Mouse (Mus musculus) C2C12 (cell line): Measurements from ENCODE around the gene Tnip1. TPM values are rescaled to one million over a fixed set of nuclear protein-coding genes. Genes with fewer than 3 reads are reported as not detected.

Source experiments
- H3K27me3 ChIP-seq: one replicate; pipeline ENCODE4 v1.6.1; 2011; ENCODE audit not compliant: control insufficient read depth, insufficient read depth, insufficient read length
- H3K36me3 ChIP-seq: one replicate; pipeline ENCODE4 v1.6.1; 2011; ENCODE audit not compliant: control insufficient read depth, insufficient read depth
- H3K4me3 ChIP-seq: one replicate; pipeline ENCODE4 v1.5.1; 2011; ENCODE audit warnings: mild to moderate bottlenecking, control low read depth; ENCODE audit not compliant: poor library complexity, insufficient read depth, severe bottlenecking
- H3K79me2 ChIP-seq: one replicate; pipeline ENCODE4 v1.6.1; 2011; ENCODE audit not compliant: control insufficient read depth, insufficient read depth
- H3K79me3 ChIP-seq: one replicate; pipeline ENCODE4 v1.6.1; 2011; ENCODE audit warnings: low read depth, control low read depth
- H3ac ChIP-seq: one replicate; pipeline ENCODE3; 2011; ENCODE audit warnings: low read depth; ENCODE audit not compliant: control insufficient read depth, insufficient read length
- CEBPB ChIP-seq: IDR thresholded peaks from one replicate; pipeline ENCODE4 v1.6.1; 2011; ENCODE audit warnings: low read depth, mild to moderate bottlenecking, control low read depth, moderate library complexity
- CTCF ChIP-seq: IDR thresholded peaks from one replicate; pipeline ENCODE4 v1.5.1; 2011; ENCODE audit not compliant: control insufficient read depth, insufficient read depth, insufficient read length
- FOSL1 ChIP-seq: IDR thresholded peaks from one replicate; pipeline ENCODE4 v1.8.0; 2011; ENCODE audit warnings: mild to moderate bottlenecking, low read length; ENCODE audit not compliant: poor library complexity, insufficient read depth, severe bottlenecking
- MAX ChIP-seq: IDR thresholded peaks from one replicate; pipeline ENCODE4 v1.6.1; 2011; ENCODE audit warnings: mild to moderate bottlenecking, control low read depth
- MYOD1 ChIP-seq: IDR thresholded peaks from one replicate; pipeline ENCODE4 v1.6.1; 2011; ENCODE audit warnings: low read depth; ENCODE audit not compliant: control insufficient read depth, insufficient read length
- MYOG ChIP-seq: IDR thresholded peaks from one replicate; pipeline ENCODE4 v1.6.1; 2011; ENCODE audit not compliant: control insufficient read depth, insufficient read length; ENCODE audit errors: extremely low read depth
- USF1 ChIP-seq: IDR thresholded peaks from one replicate; pipeline ENCODE4 v1.6.1; 2011; ENCODE audit warnings: low read depth, mild to moderate bottlenecking, control low read depth, moderate library complexity
- polyA plus RNA-seq: library from polyadenylated mRNA; unstranded; fragments of >200 nt; fragmentation: generic; extraction: Trizol; gene quantifications from one replicate; pipeline ENCODE4 v1.2.1, GENCODE M21; 2012; ENCODE audit warnings: missing spikeins

The Tnip1 gene
- polyA plus RNA-seq, 1 experiment, result 18.8 TPM

- TF ChIP-seq CEBPB, result no peak
- no peak for TF ChIP-seq MAX
- no peak for TF ChIP-seq USF1
- TF ChIP-seq CTCF, result no peak
- TF ChIP-seq MYOD1, result no peak
- no peak for TF ChIP-seq FOSL1
- TF ChIP-seq MYOG, result no peak
- H3K36me3 ChIP-seq, result peaks cover 86% of the 10 kb centered on the region
- no peaks in the 10 kb centered on the region for H3K79me2 ChIP-seq
- no peak overlapping the region for H3ac ChIP-seq
- no peak overlapping the region for H3K4me3 ChIP-seq
- H3K79me3 ChIP-seq, result no peaks in the 10 kb centered on the region
- no peaks in the 10 kb centered on the region for H3K27me3 ChIP-seq
These were observed 21.4 kb upstream of the Tnip1 start for GRCm38 (mm10) chr11:54984085-54984484.

GRCm38 (mm10) chr11:54982520-54982919 lies 19.8 kb upstream of the Tnip1 start:
- Histone ChIP-seq H3K27me3 (no peaks in the 10 kb centered on the region), H3K36me3 (peaks cover 86% of the 10 kb centered on the region), H3K4me3 (no peak overlapping the region), H3K79me2 (no peaks in the 10 kb centered on the region), H3ac (no peak overlapping the region), H3K79me3 (no peaks in the 10 kb centered on the region)
- TF ChIP-seq CTCF (no peak), USF1 (no peak), CEBPB (no peak), MYOG (no peak), MYOD1 (no peak), MAX (no peak), FOSL1 (no peak)

GRCm38 (mm10) chr11:54981630-54982029 lies 18.9 kb upstream of the Tnip1 start:
- TF ChIP-seq MYOD1, result no peak
- no peak for TF ChIP-seq MAX
- TF ChIP-seq CEBPB, result no peak
- no peak for TF ChIP-seq CTCF
- no peak for TF ChIP-seq MYOG
- no peak for TF ChIP-seq USF1
- TF ChIP-seq FOSL1, result no peak
- no peak overlapping the region for H3ac ChIP-seq
- H3K4me3 ChIP-seq, result no peak overlapping the region
- H3K27me3 ChIP-seq, result no peaks in the 10 kb centered on the region
- H3K36me3 ChIP-seq, result peaks cover 77% of the 10 kb centered on the region
- H3K79me3 ChIP-seq, result no peaks in the 10 kb centered on the region
- no peaks in the 10 kb centered on the region for H3K79me2 ChIP-seq

GRCm38 (mm10) chr11:54977385-54977937 lies 14.7 kb upstream of the Tnip1 start:
- no peak for TF ChIP-seq FOSL1
- no peak for TF ChIP-seq USF1
- Histone ChIP-seq H3ac (no peak overlapping the region), H3K36me3 (peaks cover 49% of the 10 kb centered on the region), H3K27me3 (no peaks in the 10 kb centered on the region), H3K79me2 (no peaks in the 10 kb centered on the region), H3K4me3 (no peak overlapping the region), H3K79me3 (no peaks in the 10 kb centered on the region)

- Histone ChIP-seq H3K27me3 (no peaks in the 10 kb centered on the region), H3K36me3 (peaks cover 38% of the 10 kb centered on the region), H3K79me3 (no peaks in the 10 kb centered on the region), H3K79me2 (no peaks in the 10 kb centered on the region), H3K4me3 (no peak overlapping the region), H3ac (no peak overlapping the region)
- TF ChIP-seq MYOD1, result no peak
- TF ChIP-seq FOSL1, result no peak
- TF ChIP-seq CEBPB, result no peak
- TF ChIP-seq USF1, result no peak
- no peak for TF ChIP-seq MAX
- TF ChIP-seq CTCF, result no peak
- no peak for TF ChIP-seq MYOG
These were observed 13.6 kb upstream of the Tnip1 start for GRCm38 (mm10) chr11:54976351-54976750.

- no peak overlapping the region for H3ac ChIP-seq
- no peaks in the 10 kb centered on the region for H3K79me3 ChIP-seq
- H3K27me3 ChIP-seq, result no peaks in the 10 kb centered on the region
- H3K4me3 ChIP-seq, result no peak overlapping the region
- TF ChIP-seq MAX (no peak), CEBPB (no peak), MYOG (no peak), CTCF (no peak), MYOD1 (no peak), FOSL1 (no peak), USF1 (no peak)
- no peaks in the 10 kb centered on the region for H3K79me2 ChIP-seq
- H3K36me3 ChIP-seq, result peaks cover 32% of the 10 kb centered on the region
These were observed 13.0 kb upstream of the Tnip1 start for GRCm38 (mm10) chr11:54975756-54976155.
